Mouse (Mus musculus) CH12.LX (cell line): ENCODE data around the gene Prss34.

ENCODE experiments used
- CTCF ChIP-seq, 2 experiments: IDR thresholded peaks in 1 of 2; conservative IDR thresholded peaks in 1 of 2; 2 replicates each; pipeline ENCODE4 v1.5.1; 2011 to 2012; ENCODE audit warnings: low read depth in 2 of 2, low read length in 2 of 2, improper control_type of control experiment in 1 of 2, inconsistent platforms in 1 of 2, mild to moderate bottlenecking in 1 of 2, moderate library complexity in 1 of 2
- EP300 ChIP-seq: IDR thresholded peaks from 2 replicates; pipeline ENCODE4 v1.6.1; 2011; ENCODE audit warnings: low read length, improper control_type of control experiment
- KAT2A ChIP-seq: IDR thresholded peaks from 2 replicates; pipeline ENCODE4 v1.6.1; 2012; ENCODE audit warnings: low read length, improper control_type of control experiment, inconsistent platforms; ENCODE audit not compliant: insufficient replicate concordance
- MAX ChIP-seq: IDR thresholded peaks from 2 replicates; pipeline ENCODE4 v1.6.1; 2011; ENCODE audit warnings: low read length, improper control_type of control experiment
- RCOR1 ChIP-seq: conservative IDR thresholded peaks from 2 replicates; pipeline ENCODE4 v1.6.1; 2012; ENCODE audit warnings: low read depth, mild to moderate bottlenecking, inconsistent platforms, low read length, improper control_type of control experiment
- SIN3A ChIP-seq: IDR thresholded peaks from 2 replicates; pipeline ENCODE4 v1.6.1; 2012; ENCODE audit warnings: low read length, improper control_type of control experiment, inconsistent platforms
- TCF12 ChIP-seq: IDR thresholded peaks from 2 replicates; pipeline ENCODE4 v1.6.1; 2014; ENCODE audit warnings: low read depth, mild to moderate bottlenecking, inconsistent platforms, low read length, improper control_type of control experiment
- UBTF ChIP-seq: IDR thresholded peaks from 2 replicates; pipeline ENCODE4 v1.6.1; 2012; ENCODE audit warnings: low read depth, mild to moderate bottlenecking, inconsistent platforms, low read length, improper control_type of control experiment, moderate library complexity
- USF2 ChIP-seq: conservative IDR thresholded peaks from 2 replicates; pipeline ENCODE4 v1.6.1; 2011; ENCODE audit warnings: low read depth, low read length, improper control_type of control experiment
- ZC3H11A ChIP-seq: IDR thresholded peaks from 2 replicates; pipeline ENCODE4 v1.6.1; 2012; ENCODE audit warnings: low read depth, mild to moderate bottlenecking, inconsistent platforms, low read length, improper control_type of control experiment
- ZKSCAN1 ChIP-seq: IDR thresholded peaks from 2 replicates; pipeline ENCODE4 v1.6.1; 2012; ENCODE audit warnings: low read depth, inconsistent platforms, low read length, improper control_type of control experiment, borderline replicate concordance

DNA sequence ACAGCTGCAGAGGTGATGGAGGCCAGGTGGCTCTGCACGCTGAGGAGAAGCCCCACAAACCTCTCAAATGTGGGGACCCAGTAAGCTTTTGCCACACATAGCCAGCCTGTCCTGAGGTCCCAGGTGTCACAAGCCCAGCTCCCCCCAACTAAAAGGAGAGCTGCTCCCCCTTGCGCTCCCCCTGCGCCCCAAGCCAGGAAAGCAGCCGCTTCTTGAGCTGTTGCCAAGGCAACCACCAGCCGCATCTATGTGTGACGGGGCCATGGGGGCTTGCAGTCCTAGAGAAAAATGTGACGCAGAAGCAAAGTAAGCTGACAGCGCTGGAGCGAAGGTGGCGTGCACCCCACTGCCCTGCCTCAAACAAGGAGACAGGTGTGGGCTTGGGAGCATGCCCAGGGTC, 44.4 kb upstream of the Prss34 start:
- TF ChIP-seq UBTF (no peak), MAX (no peak), USF2 (no peak), CTCF (conservative IDR thresholded peaks at IDR 0.05 in 1 of 2, IDR thresholded peaks at IDR 0.05 in 1 of 2; ENCODE audit: low read depth in 2 of 2, low read length in 2 of 2) (no peak), KAT2A (no peak), ZC3H11A (no peak), SIN3A (no peak), RCOR1 (no peak), EP300 (no peak), TCF12 (no peak), ZKSCAN1 (no peak)
